Mouse (Mus musculus): Measurements from ENCODE around the gene Tada2b. TPM values are rescaled to one million over a fixed set of nuclear protein-coding genes. Genes with fewer than 3 reads are reported as not detected.

Gene Tada2b
- total RNA-seq (2014; rRNA removed), result 18.9 and 25.8 TPM in 2 replicates
- polyA plus RNA-seq (2015; fragmentation: Nextera tagmentation; extraction: Ambion mirVana), result 3.4 and 3.9 TPM in 2 replicates

GRCm38 (mm10) chr5:36484171-36484990 lies at the start of gene Tada2b, which contains the start of gene Ccdc96:
Gene Tada2b (minus strand): TSS chr5:36484285.
Gene Ccdc96 (plus strand): TSS chr5:36484588.
- H3K9me3 ChIP-seq (ENCODE audit: low read length), result no peaks in the 10 kb centered on the region
- ATAC-seq, result peak; percentile 99
- peak within 1 kb of the TSS; percentile 94 for H3K9ac ChIP-seq (replicated peaks; ENCODE audit: low read length)
- 0 out of 2 replicates have a peak, but pooled peaks have one; percentile 9 for TF ChIP-seq CTCF (IDR thresholded peaks at IDR 0.05; ENCODE audit: low read depth)
- peak within 1 kb of the TSS; percentile 88 for H3K27ac ChIP-seq
- H3K27me3 ChIP-seq (ENCODE audit: insufficient read depth, low read length), result no peaks in the 10 kb centered on the region
- WGBS, result under 1% methylated on average over 78 of the region's 97 CpGs
- no peaks in the 10 kb centered on the region for H3K36me3 ChIP-seq (ENCODE audit: insufficient read depth, low read length)
- H3K4me1 ChIP-seq (ENCODE audit: insufficient read depth, low read length), result peaks cover 21% of the 10 kb centered on the region
- peak within 1 kb of the TSS; percentile 93 for H3K4me3 ChIP-seq (ENCODE audit: low read length)
- H3K4me2 ChIP-seq (ENCODE audit: low read depth, low read length), result peak within 1 kb of the TSS; percentile 97
- DNase-seq (ENCODE audit: low spot score), result peak; percentile 100

GRCm38 (mm10) chr5:36530129-36530751 lies 46.2 kb upstream of the Tada2b start:
- peaks cover 13% of the 10 kb centered on the region; the same call in 1 of the 2 replicates for H3K4me1 ChIP-seq (ENCODE audit: insufficient read depth, low read length)
- H3K27ac ChIP-seq, result peak overlapping the region; percentile 88
- H3K4me3 ChIP-seq (ENCODE audit: low read length), result peak overlapping the region; percentile 67
- H3K36me3 ChIP-seq (ENCODE audit: insufficient read depth, low read length), result no peaks in the 10 kb centered on the region
- H3K27me3 ChIP-seq (ENCODE audit: insufficient read depth, low read length), result no peaks in the 10 kb centered on the region
- ATAC-seq (peak; percentile 97), DNase-seq (ENCODE audit: low spot score) (peak; percentile 95)
- no peak for TF ChIP-seq CTCF (IDR thresholded peaks at IDR 0.05; ENCODE audit: low read depth)
- under 1% methylated on average over 28 of the region's 28 CpGs for WGBS
- H3K9me3 ChIP-seq (ENCODE audit: low read length), result no peaks in the 10 kb centered on the region
- H3K9ac ChIP-seq (replicated peaks; ENCODE audit: low read length), result peak overlapping the region; percentile 76
- peak overlapping the region; percentile 88 for H3K4me2 ChIP-seq (ENCODE audit: low read depth, low read length)

- Histone ChIP-seq H3K4me1 (ENCODE audit: insufficient read depth, low read length) (peaks cover 13% of the 10 kb centered on the region; the same call in 1 of the 2 replicates), H3K4me2 (ENCODE audit: low read depth, low read length) (peak overlapping the region; percentile 88), H3K36me3 (ENCODE audit: insufficient read depth, low read length) (no peaks in the 10 kb centered on the region), H3K9me3 (ENCODE audit: low read length) (no peaks in the 10 kb centered on the region), H3K9ac (replicated peaks; ENCODE audit: low read length) (peak overlapping the region; percentile 76), H3K27ac (peak overlapping the region; percentile 88), H3K4me3 (ENCODE audit: low read length) (peak overlapping the region; percentile 67), H3K27me3 (ENCODE audit: insufficient read depth, low read length) (no peaks in the 10 kb centered on the region)
- DNase-seq (ENCODE audit: low spot score) (no peak), ATAC-seq (no peak)
- no peak for TF ChIP-seq CTCF (IDR thresholded peaks at IDR 0.05; ENCODE audit: low read depth)
- 3% methylated on average over 5 of the region's 5 CpGs for WGBS
These were observed 45.6 kb upstream of the Tada2b start for GRCm38 (mm10) chr5:36529698-36530097.

GRCm38 (mm10) chr5:36526921-36527320 lies 42.8 kb upstream of the Tada2b start:
- Histone ChIP-seq H3K4me3 (ENCODE audit: low read length) (no peak overlapping the region), H3K27me3 (ENCODE audit: insufficient read depth, low read length) (no peaks in the 10 kb centered on the region), H3K36me3 (ENCODE audit: insufficient read depth, low read length) (peaks cover 8% of the 10 kb centered on the region; the same call in 1 of the 2 replicates), H3K9ac (replicated peaks; ENCODE audit: low read length) (no peak overlapping the region), H3K27ac (no peak overlapping the region), H3K4me1 (ENCODE audit: insufficient read depth, low read length) (peaks cover 13% of the 10 kb centered on the region; the same call in 1 of the 2 replicates), H3K9me3 (ENCODE audit: low read length) (no peaks in the 10 kb centered on the region), H3K4me2 (ENCODE audit: low read depth, low read length) (no peak overlapping the region)
- 91% methylated on average over 2 of the region's 2 CpGs for WGBS
- ATAC-seq (no peak), DNase-seq (ENCODE audit: low spot score) (no peak)
- no peak for TF ChIP-seq CTCF (IDR thresholded peaks at IDR 0.05; ENCODE audit: low read depth)

GRCm38 (mm10) chr5:36526274-36526673 lies 42.2 kb upstream of the Tada2b start:
- no peaks in the 10 kb centered on the region for H3K27me3 ChIP-seq (ENCODE audit: insufficient read depth, low read length)
- H3K4me1 ChIP-seq (ENCODE audit: insufficient read depth, low read length), result peaks cover 13% of the 10 kb centered on the region; the same call in 1 of the 2 replicates
- H3K9ac ChIP-seq (replicated peaks; ENCODE audit: low read length), result no peak overlapping the region
- TF ChIP-seq CTCF (IDR thresholded peaks at IDR 0.05; ENCODE audit: low read depth), result peak; percentile 70
- peaks cover 13% of the 10 kb centered on the region for H3K36me3 ChIP-seq (ENCODE audit: insufficient read depth, low read length)
- H3K9me3 ChIP-seq (ENCODE audit: low read length), result no peaks in the 10 kb centered on the region
- H3K27ac ChIP-seq, result no peak overlapping the region
- H3K4me2 ChIP-seq (ENCODE audit: low read depth, low read length), result no peak overlapping the region
- ATAC-seq, result no peak
- WGBS, result 82% methylated on average over 5 of the region's 5 CpGs
- DNase-seq (ENCODE audit: low spot score), result peak; percentile 32
- no peak overlapping the region for H3K4me3 ChIP-seq (ENCODE audit: low read length)

GRCm38 (mm10) chr5:36525216-36525615 lies 41.1 kb upstream of the Tada2b start:
- 66% methylated on average over 2 of the region's 2 CpGs for WGBS
- H3K36me3 ChIP-seq (ENCODE audit: insufficient read depth, low read length), result peaks cover 21% of the 10 kb centered on the region
- no peak for DNase-seq (ENCODE audit: low spot score)
- H3K9ac ChIP-seq (replicated peaks; ENCODE audit: low read length), result no peak overlapping the region
- no peak overlapping the region for H3K4me2 ChIP-seq (ENCODE audit: low read depth, low read length)
- peaks cover 13% of the 10 kb centered on the region; the same call in 1 of the 2 replicates for H3K4me1 ChIP-seq (ENCODE audit: insufficient read depth, low read length)
- TF ChIP-seq CTCF (IDR thresholded peaks at IDR 0.05; ENCODE audit: low read depth), result no peak
- no peak for ATAC-seq
- no peaks in the 10 kb centered on the region for H3K9me3 ChIP-seq (ENCODE audit: low read length)
- no peaks in the 10 kb centered on the region for H3K27me3 ChIP-seq (ENCODE audit: insufficient read depth, low read length)
- H3K27ac ChIP-seq, result no peak overlapping the region
- H3K4me3 ChIP-seq (ENCODE audit: low read length), result no peak overlapping the region

Measured in hindbrain, postnatal 0 days (tissue).